Mouse (Mus musculus): ENCODE data around the gene Slc25a25. TPM values are rescaled to one million over a fixed set of nuclear protein-coding genes. Genes with fewer than 3 reads are reported as not detected.

The Slc25a25 gene
- polyA plus RNA-seq, 1 experiment, result 12.8 TPM

- Histone ChIP-seq H3K9me3 (replicated peaks; ENCODE audit: control insufficient read depth, insufficient read depth, low read length, poor library complexity, severe bottlenecking) (no peaks in the 10 kb centered on the region), H3K27ac (ENCODE audit: insufficient read depth, low read length) (no peak overlapping the region), H3K9ac (ENCODE audit: low read depth, poor library complexity, severe bottlenecking) (no peak overlapping the region), H3K4me3 (ENCODE audit: low read depth, low read length) (no peak overlapping the region), H3K36me3 (ENCODE audit: control insufficient read depth, insufficient read depth, low read length, poor library complexity, severe bottlenecking) (no peaks in the 10 kb centered on the region), H3K4me1 (ENCODE audit: control insufficient read depth, insufficient read depth, low read length) (no peaks in the 10 kb centered on the region), H3K27me3 (ENCODE audit: control insufficient read depth, insufficient read depth, low read length, poor library complexity, severe bottlenecking) (no peaks in the 10 kb centered on the region)
- TF ChIP-seq CTCF (IDR thresholded peaks at IDR 0.05; ENCODE audit: low read depth, low read length), result no peak
- no peak for TF ChIP-seq POLR2A (IDR thresholded peaks at IDR 0.05; ENCODE audit: insufficient read depth, low read length)
- TF ChIP-seq EP300 (IDR thresholded peaks at IDR 0.05; ENCODE audit: insufficient read depth, low read depth, low read length), result no peak
Measured at GRCm38 (mm10) chr2:32375317-32375940, 75.8 kb downstream of the Slc25a25 start.

- Histone ChIP-seq H3K27me3 (ENCODE audit: control insufficient read depth, insufficient read depth, low read length, poor library complexity, severe bottlenecking) (no peaks in the 10 kb centered on the region), H3K9ac (ENCODE audit: low read depth, poor library complexity, severe bottlenecking) (no peak overlapping the region), H3K4me3 (ENCODE audit: low read depth, low read length) (no peak overlapping the region), H3K9me3 (replicated peaks; ENCODE audit: control insufficient read depth, insufficient read depth, low read length, poor library complexity, severe bottlenecking) (no peaks in the 10 kb centered on the region), H3K27ac (ENCODE audit: insufficient read depth, low read length) (no peak overlapping the region), H3K36me3 (ENCODE audit: control insufficient read depth, insufficient read depth, low read length, poor library complexity, severe bottlenecking) (no peaks in the 10 kb centered on the region), H3K4me1 (ENCODE audit: control insufficient read depth, insufficient read depth, low read length) (no peaks in the 10 kb centered on the region)
- TF ChIP-seq CTCF (IDR thresholded peaks at IDR 0.05; ENCODE audit: low read depth, low read length), result no peak
- no peak for TF ChIP-seq POLR2A (IDR thresholded peaks at IDR 0.05; ENCODE audit: insufficient read depth, low read length)
- TF ChIP-seq EP300 (IDR thresholded peaks at IDR 0.05; ENCODE audit: insufficient read depth, low read depth, low read length), result no peak
Measured at GRCm38 (mm10) chr2:32374191-32374590, 77.1 kb downstream of the Slc25a25 start.

- Histone ChIP-seq H3K27ac (ENCODE audit: insufficient read depth, low read length) (no peak overlapping the region), H3K9ac (ENCODE audit: low read depth, poor library complexity, severe bottlenecking) (no peak overlapping the region), H3K27me3 (ENCODE audit: control insufficient read depth, insufficient read depth, low read length, poor library complexity, severe bottlenecking) (no peaks in the 10 kb centered on the region), H3K9me3 (replicated peaks; ENCODE audit: control insufficient read depth, insufficient read depth, low read length, poor library complexity, severe bottlenecking) (no peaks in the 10 kb centered on the region), H3K36me3 (ENCODE audit: control insufficient read depth, insufficient read depth, low read length, poor library complexity, severe bottlenecking) (no peaks in the 10 kb centered on the region), H3K4me3 (ENCODE audit: low read depth, low read length) (no peak overlapping the region), H3K4me1 (ENCODE audit: control insufficient read depth, insufficient read depth, low read length) (no peaks in the 10 kb centered on the region)
- TF ChIP-seq EP300 (IDR thresholded peaks at IDR 0.05; ENCODE audit: insufficient read depth, low read depth, low read length), result no peak
- no peak for TF ChIP-seq POLR2A (IDR thresholded peaks at IDR 0.05; ENCODE audit: insufficient read depth, low read length)
- TF ChIP-seq CTCF (IDR thresholded peaks at IDR 0.05; ENCODE audit: low read depth, low read length), result no peak
Measured at GRCm38 (mm10) chr2:32367315-32367714, 83.9 kb downstream of the Slc25a25 start.

Other genes with a start within 250 kb of the Slc25a25 start
- gene Pomt1, start 214.9 kb downstream of the Slc25a25 start, polyA plus RNA-seq (2011; ENCODE audit: insufficient read depth, insufficient read length, low read depth, missing spikeins), result 30.6 and 39.5 TPM in 2 replicates
- gene Uck1, start 191.3 kb downstream of the Slc25a25 start, polyA plus RNA-seq (2011; ENCODE audit: insufficient read depth, insufficient read length, low read depth, missing spikeins), result 27.8 and 29.7 TPM in 2 replicates
- 38.4 and 39.3 TPM in 2 replicates for gene Golga2, start 164.1 kb downstream of the Slc25a25 start, polyA plus RNA-seq (2011; ENCODE audit: insufficient read depth, insufficient read length, low read depth, missing spikeins)
- gene Swi5, start 163.4 kb downstream of the Slc25a25 start, polyA plus RNA-seq (2011; ENCODE audit: insufficient read depth, insufficient read length, low read depth, missing spikeins), result 553 and 558 TPM in 2 replicates
- 34.3 and 38.7 TPM in 2 replicates for gene Ciz1, start 99.1 kb downstream of the Slc25a25 start, polyA plus RNA-seq (2011; ENCODE audit: insufficient read depth, insufficient read length, low read depth, missing spikeins)
- gene Dnm1, start 98.1 kb downstream of the Slc25a25 start, polyA plus RNA-seq (2011; ENCODE audit: insufficient read depth, insufficient read length, low read depth, missing spikeins), result 11.6 and 17.0 TPM in 2 replicates
- gene 1110008P14Rik, start 69.5 kb downstream of the Slc25a25 start, polyA plus RNA-seq (2011; ENCODE audit: insufficient read depth, insufficient read length, low read depth, missing spikeins), result 25.7 and 30.5 TPM in 2 replicates
- not detected in 2 replicates for gene Lcn2, start 63.2 kb downstream of the Slc25a25 start, polyA plus RNA-seq (2011; ENCODE audit: insufficient read depth, insufficient read length, low read depth, missing spikeins)
- gene Ptges2, start 55.5 kb downstream of the Slc25a25 start, polyA plus RNA-seq (2011; ENCODE audit: insufficient read depth, insufficient read length, low read depth, missing spikeins), result 18.1 and 22.2 TPM in 2 replicates
- gene Naif1, start 988 bp downstream of the Slc25a25 start, polyA plus RNA-seq (2011; ENCODE audit: insufficient read depth, insufficient read length, low read depth, missing spikeins), result 3.0 and 3.6 TPM in 2 replicates
- 12.2 and 16.5 TPM in 2 replicates for gene Fam102a, start 83.9 kb upstream of the Slc25a25 start, polyA plus RNA-seq (2011; ENCODE audit: insufficient read depth, insufficient read length, low read depth, missing spikeins)
- 35.1 and 41.7 TPM in 2 replicates for gene Dpm2, start 119.4 kb upstream of the Slc25a25 start, polyA plus RNA-seq (2011; ENCODE audit: insufficient read depth, insufficient read length, low read depth, missing spikeins)
- gene Pip5kl1, start 123.4 kb upstream of the Slc25a25 start, polyA plus RNA-seq (2011; ENCODE audit: insufficient read depth, insufficient read length, low read depth, missing spikeins), result 1.8 and 4.1 TPM in 2 replicates
- gene 9430097D07Rik, start 124.2 kb upstream of the Slc25a25 start, polyA plus RNA-seq (2011; ENCODE audit: insufficient read depth, insufficient read length, low read depth, missing spikeins), result 0.44 TPM in 1 of 2 replicates, not detected in the other
- 9.4 and 9.7 TPM in 2 replicates for gene St6galnac4, start 135.7 kb upstream of the Slc25a25 start, polyA plus RNA-seq (2011; ENCODE audit: insufficient read depth, insufficient read length, low read depth, missing spikeins)
- 22.5 and 24.2 TPM in 2 replicates for gene St6galnac6, start 148.3 kb upstream of the Slc25a25 start, polyA plus RNA-seq (2011; ENCODE audit: insufficient read depth, insufficient read length, low read depth, missing spikeins)
- 71.8 and 74.7 TPM in 2 replicates for gene Ak1, start 170.3 kb upstream of the Slc25a25 start, polyA plus RNA-seq (2011; ENCODE audit: insufficient read depth, insufficient read length, low read depth, missing spikeins)
- 20.0 and 20.8 TPM in 2 replicates for gene Eng, start 195.2 kb upstream of the Slc25a25 start, polyA plus RNA-seq (2011; ENCODE audit: insufficient read depth, insufficient read length, low read depth, missing spikeins)